Mouse (Mus musculus): ENCODE data around the gene Mael. TPM values are rescaled to one million over a fixed set of nuclear protein-coding genes. Genes with fewer than 3 reads are reported as not detected.
A peak's percentile ranks its signal among the peaks of the same experiment; 100 is the strongest.

The Mael gene
- total RNA-seq, 2 experiments from 2014 or later: not detected

DNA sequence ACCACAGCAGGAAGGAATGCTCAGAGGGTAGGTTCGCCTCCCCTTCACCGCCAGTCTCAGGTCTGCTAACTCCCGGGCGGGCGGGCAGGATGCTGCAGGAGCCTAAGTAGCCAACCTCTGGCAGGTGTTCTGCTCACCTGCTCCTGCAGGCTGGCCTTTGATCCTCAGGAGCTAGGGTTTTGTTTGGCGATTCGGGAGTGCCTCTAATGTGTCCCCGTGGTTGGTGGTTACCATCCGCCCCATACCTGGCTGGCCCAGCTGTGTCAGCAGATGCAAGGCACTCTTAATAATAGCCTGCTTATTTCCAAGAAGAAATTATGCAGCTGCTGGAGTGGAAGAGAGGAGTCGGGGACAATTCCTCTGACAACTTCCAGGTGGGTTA lies 83.4 kb downstream of the Mael start:
- ATAC-seq (ENCODE audit: poor library complexity, severe bottlenecking): no peak

- peak; percentile 88 for ATAC-seq (ENCODE audit: poor library complexity, severe bottlenecking)
Observed at GRCm38 (mm10) chr1:166154162-166155112, 84.1 kb downstream of the Mael start.

GRCm38 (mm10) chr1:166153351-166154120 lies 85.0 kb downstream of the Mael start:
- peak; percentile 81 for ATAC-seq (ENCODE audit: poor library complexity, severe bottlenecking)

DNA sequence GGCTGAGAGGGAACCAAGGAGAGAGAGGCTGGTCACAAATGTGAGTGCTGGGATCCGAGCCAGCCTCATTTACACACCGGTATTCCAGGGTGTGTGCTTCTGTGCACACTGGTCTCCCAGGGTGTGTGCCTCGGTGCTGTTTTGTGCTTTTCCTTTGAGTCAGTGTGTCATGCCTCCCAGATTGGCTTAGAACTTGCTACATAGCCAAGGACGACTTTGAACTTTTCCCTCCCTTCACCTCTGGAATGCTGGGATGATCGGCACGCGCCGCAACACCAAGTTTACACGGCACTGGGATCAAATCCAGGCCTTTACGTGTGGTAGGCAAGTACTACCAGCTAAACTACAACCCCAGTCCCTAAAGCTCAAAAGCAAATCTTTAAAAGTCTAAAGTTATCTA lies 86.5 kb downstream of the Mael start:
- ATAC-seq (ENCODE audit: poor library complexity, severe bottlenecking): no peak

DNA sequence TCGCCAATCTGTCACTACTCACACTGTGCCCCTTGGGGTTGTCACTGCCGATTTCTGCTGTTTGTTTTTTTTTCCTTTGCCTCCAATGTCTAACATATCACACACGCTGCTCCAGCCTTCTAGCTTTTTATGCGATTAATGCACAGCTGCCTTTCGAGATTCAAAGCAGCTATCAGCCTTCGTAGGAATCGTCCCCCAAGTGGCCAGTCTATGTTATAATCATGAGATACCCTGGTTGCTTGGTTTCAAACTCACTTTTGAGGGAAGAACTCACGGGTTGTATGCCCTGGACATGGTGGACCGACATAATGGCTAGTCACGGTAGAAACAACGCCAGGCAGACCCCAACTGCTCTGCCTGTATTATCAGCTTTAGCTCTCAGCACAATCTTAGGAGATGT lies 87.2 kb downstream of the Mael start:
- no peak for ATAC-seq (ENCODE audit: poor library complexity, severe bottlenecking)

Other genes with a start within 250 kb of the Mael start
- gene Pou2f1, start 236.1 kb downstream of the Mael start, total RNA-seq (2015): 21.9 and 25.6 TPM in 2 replicates
- gene Pou2f1, start 236.1 kb downstream of the Mael start, total RNA-seq (2017): 12.9 and 18.1 TPM in 2 replicates
- not detected in 2 replicates for gene Dusp27, start 110.8 kb downstream of the Mael start, total RNA-seq (2015)
- not detected in 2 replicates for gene Dusp27, start 110.8 kb downstream of the Mael start, total RNA-seq (2017)
- not detected in 2 replicates for gene Gpa33, start 108.5 kb downstream of the Mael start, total RNA-seq (2015)
- gene Gpa33, start 108.5 kb downstream of the Mael start, total RNA-seq (2017): not detected in 2 replicates
- 0.02 TPM in 1 of 2 replicates, not detected in the other for gene Ildr2, start 15.4 kb upstream of the Mael start, total RNA-seq (2015)
- gene Ildr2, start 15.4 kb upstream of the Mael start, total RNA-seq (2017): 0.16 TPM in 1 of 2 replicates, not detected in the other
- gene Tada1, start 140.3 kb upstream of the Mael start, total RNA-seq (2015): 44.1 and 47.3 TPM in 2 replicates
- gene Tada1, start 140.3 kb upstream of the Mael start, total RNA-seq (2017): 28.9 and 29.4 TPM in 2 replicates
- gene Pogk, start 171.1 kb upstream of the Mael start, total RNA-seq (2015): 3.6 and 4.9 TPM in 2 replicates
- gene Pogk, start 171.1 kb upstream of the Mael start, total RNA-seq (2017): 4.3 and 5.1 TPM in 2 replicates